ENCODE assay signal across 7 mouse cellular contexts in the genomic region with DNA sequence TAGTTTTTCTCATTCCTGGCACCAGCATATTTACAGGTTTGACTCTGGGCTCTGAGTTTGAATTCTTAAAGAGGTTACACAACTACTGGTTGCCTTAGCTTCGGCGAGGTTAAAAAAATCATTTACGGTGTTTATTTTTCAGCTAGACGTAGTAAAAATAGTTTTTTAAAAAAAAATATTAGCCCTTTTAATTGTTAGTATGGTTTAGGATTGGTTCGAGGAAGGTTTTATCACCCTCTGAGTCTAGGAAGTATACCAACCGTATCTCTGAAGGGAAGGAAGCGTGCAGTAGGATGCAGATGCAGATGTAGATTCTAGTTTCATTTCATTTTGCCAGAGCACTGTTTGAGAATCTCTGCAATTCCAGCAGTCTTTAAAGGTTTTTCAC. TPM values are rescaled to one million over a fixed set of nuclear protein-coding genes. Genes with fewer than 3 reads are reported as not detected.
DNase-seq lines count a peak whose midpoint lies in the region; ATAC-seq and TF ChIP-seq lines count a peak whose summit lies in the region.

No protein-coding gene starts in this region.

- no peak for TF ChIP-seq POLR2A in embryonic fibroblast, embryonic 13.5 days (IDR thresholded peaks at IDR 0.05; ENCODE audit: low read depth, low read length)

- DNase-seq in thymus, postnatal 4 days, result no peak

- no peaks in the 10 kb centered on the region for H3K27me3 ChIP-seq in megakaryocyte, embryonic 14.5 days (replicated peaks)
- H3K27me3 ChIP-seq in limb, embryonic 13.5 days, result no peaks in the 10 kb centered on the region
- H3K27me3 ChIP-seq in stomach, embryonic 15.5 days (replicated peaks), result no peaks in the 10 kb centered on the region

- ATAC-seq in megakaryocyte, adult 5-6 weeks (ENCODE audit: poor library complexity, severe bottlenecking), result no peak
- no peak for ATAC-seq in limb, embryonic 13.5 days (ENCODE audit: low FRiP score, low read depth)
- no peak for ATAC-seq in stomach, embryonic 15.5 days (ENCODE audit: insufficient read depth, low FRiP score, low read depth)
- ATAC-seq in granulocyte monocyte progenitor cell, adult 5-6 weeks (replicated peaks; ENCODE audit: poor library complexity, severe bottlenecking), result no peak

- H3K27ac ChIP-seq in embryonic fibroblast, embryonic 13.5 days (ENCODE audit: insufficient read depth, low read length), result no peak overlapping the region
- H3K27ac ChIP-seq in limb, embryonic 13.5 days, result no peak overlapping the region
- peak overlapping the region; percentile 88 for H3K27ac ChIP-seq in stomach, embryonic 15.5 days

- H3K4me2 ChIP-seq in limb, embryonic 13.5 days (replicated peaks), result peak overlapping the region; percentile 70
- peak overlapping the region; percentile 62 for H3K4me2 ChIP-seq in stomach, embryonic 15.5 days

- peaks cover 19% of the 10 kb centered on the region for H3K4me1 ChIP-seq in megakaryocyte, embryonic 14.5 days
- H3K4me1 ChIP-seq in embryonic fibroblast, embryonic 13.5 days (ENCODE audit: control insufficient read depth, insufficient read depth, low read length), result no peaks in the 10 kb centered on the region
- H3K4me1 ChIP-seq in limb, embryonic 13.5 days, result peaks cover 11% of the 10 kb centered on the region
- peaks cover 5% of the 10 kb centered on the region; the same call in 1 of the 2 replicates for H3K4me1 ChIP-seq in stomach, embryonic 15.5 days

- peak overlapping the region; percentile 95 for H3K9ac ChIP-seq in limb, embryonic 13.5 days
- peak overlapping the region; percentile 94 for H3K9ac ChIP-seq in stomach, embryonic 15.5 days

- peak overlapping the region; percentile 98 for H3K4me3 ChIP-seq in megakaryocyte, embryonic 14.5 days (replicated peaks)
- peak overlapping the region; percentile 78 for H3K4me3 ChIP-seq in embryonic fibroblast, embryonic 13.5 days (ENCODE audit: insufficient read depth, low read length)
- H3K4me3 ChIP-seq in limb, embryonic 13.5 days, result peak overlapping the region; percentile 97
- peak overlapping the region; percentile 88 for H3K4me3 ChIP-seq in stomach, embryonic 15.5 days (replicated peaks)

- TF ChIP-seq CTCF in embryonic fibroblast, embryonic 13.5 days (IDR thresholded peaks at IDR 0.05; ENCODE audit: borderline replicate concordance, insufficient read depth, low read length), result no peak

- peaks cover 9% of the 10 kb centered on the region for H3K36me3 ChIP-seq in megakaryocyte, embryonic 14.5 days (replicated peaks; ENCODE audit: low read length)
- 0 out of 2 replicates have a peak, but pooled peaks cover 4% of the 10 kb centered on the region for H3K36me3 ChIP-seq in limb, embryonic 13.5 days
- H3K36me3 ChIP-seq in stomach, embryonic 15.5 days, result no peaks in the 10 kb centered on the region

- no peaks in the 10 kb centered on the region for H3K9me3 ChIP-seq in megakaryocyte, embryonic 14.5 days
- no peaks in the 10 kb centered on the region for H3K9me3 ChIP-seq in limb, embryonic 13.5 days
- H3K9me3 ChIP-seq in stomach, embryonic 15.5 days, result no peaks in the 10 kb centered on the region

- WGBS in limb, embryonic 13.5 days, result 5% methylated on average over 7 of the region's 7 CpGs
- 4% methylated on average over 7 of the region's 7 CpGs for WGBS in stomach, embryonic 15.5 days

RNA-seq across cellular contexts. Expression of gene Rsbn1, which starts 1.6 kb away (rescaled TPM):
- 9.0 and 18.1 TPM in 2 replicates for polyA plus RNA-seq in megakaryocyte, embryonic 14.5 days (2012; ENCODE audit: insufficient read depth, low replicate concordance)
- total RNA-seq in megakaryocyte, adult 5-6 weeks (2015), result 24.0 and 31.8 TPM in 2 replicates
- 29.1 and 31.1 TPM in 2 replicates for total RNA-seq in megakaryocyte, adult 5-6 weeks (2017)
- polyA plus RNA-seq in embryonic fibroblast, embryonic 13.5 days (2011; ENCODE audit: insufficient read length, low read depth, missing spikeins), result 10.1 and 11.9 TPM in 2 replicates
- 14.4 and 14.6 TPM in 2 replicates for polyA plus RNA-seq in limb, embryonic 13.5 days (2015; fragmentation: Nextera tagmentation; extraction: Ambion mirVana)
- polyA plus RNA-seq in stomach, embryonic 15.5 days (2015; fragmentation: Nextera tagmentation; extraction: Ambion mirVana), result 10.2 and 11.7 TPM in 2 replicates
- 30.6 and 37.7 TPM in 2 replicates for total RNA-seq in granulocyte monocyte progenitor cell, adult 5-6 weeks (2014; fragmentation: Nextera tagmentation)
- total RNA-seq in granulocyte monocyte progenitor cell, adult 5-6 weeks (2017), result 59.6 and 63.9 TPM in 2 replicates

RNA-seq across cellular contexts. Expression of gene Phtf1, which starts 52.4 kb away (rescaled TPM):
- 4.0 and 5.0 TPM in 2 replicates for polyA plus RNA-seq in megakaryocyte, embryonic 14.5 days (2012; ENCODE audit: insufficient read depth, low replicate concordance)
- 9.8 and 11.3 TPM in 2 replicates for total RNA-seq in megakaryocyte, adult 5-6 weeks (2015)
- 14.7 and 16.3 TPM in 2 replicates for total RNA-seq in megakaryocyte, adult 5-6 weeks (2017)
- 47.7 and 53.1 TPM in 2 replicates for polyA plus RNA-seq in embryonic fibroblast, embryonic 13.5 days (2011; ENCODE audit: insufficient read length, low read depth, missing spikeins)
- polyA plus RNA-seq in limb, embryonic 13.5 days (2015; fragmentation: Nextera tagmentation; extraction: Ambion mirVana), result 35.9 and 36.2 TPM in 2 replicates
- 23.6 and 25.3 TPM in 2 replicates for polyA plus RNA-seq in stomach, embryonic 15.5 days (2015; fragmentation: Nextera tagmentation; extraction: Ambion mirVana)
- total RNA-seq in granulocyte monocyte progenitor cell, adult 5-6 weeks (2014; fragmentation: Nextera tagmentation), result 13.8 and 17.9 TPM in 2 replicates
- total RNA-seq in granulocyte monocyte progenitor cell, adult 5-6 weeks (2017), result 26.1 and 33.4 TPM in 2 replicates

RNA-seq across cellular contexts. Expression of gene Ptpn22, which starts 55.9 kb away (rescaled TPM):
- polyA plus RNA-seq in megakaryocyte, embryonic 14.5 days (2012; ENCODE audit: insufficient read depth, low replicate concordance), result 3.6 TPM in 1 of 2 replicates, not detected in the other
- 140 and 154 TPM in 2 replicates for total RNA-seq in megakaryocyte, adult 5-6 weeks (2015)
- total RNA-seq in megakaryocyte, adult 5-6 weeks (2017), result 84.6 and 105 TPM in 2 replicates
- polyA plus RNA-seq in embryonic fibroblast, embryonic 13.5 days (2011; ENCODE audit: insufficient read length, low read depth, missing spikeins), result 0.28 and 0.62 TPM in 2 replicates
- 0.34 and 0.64 TPM in 2 replicates for polyA plus RNA-seq in limb, embryonic 13.5 days (2015; fragmentation: Nextera tagmentation; extraction: Ambion mirVana)
- 1.8 TPM in 2 replicates for polyA plus RNA-seq in stomach, embryonic 15.5 days (2015; fragmentation: Nextera tagmentation; extraction: Ambion mirVana)
- 69.0 and 80.1 TPM in 2 replicates for total RNA-seq in granulocyte monocyte progenitor cell, adult 5-6 weeks (2014; fragmentation: Nextera tagmentation)
- 42.2 and 65.5 TPM in 2 replicates for total RNA-seq in granulocyte monocyte progenitor cell, adult 5-6 weeks (2017)
